Mouse (Mus musculus): ENCODE results near the gene Gm47791. TPM values are rescaled to one million over a fixed set of nuclear protein-coding genes. Genes with fewer than 3 reads are reported as not detected.

Gm47791 gene
- polyA plus RNA-seq (2014; fragmentation: Nextera tagmentation; extraction: Ambion mirVana): not detected in 2 replicates

GRCm38 (mm10) chr1:82771022-82771586 is at the start of gene Gm47791:
Gm47791 (minus strand) TSS chr1:82771243.
- DNase-seq (ENCODE audit: low spot score) (no peak), ATAC-seq (ENCODE audit: insufficient read depth, low FRiP score, low TSS enrichment) (no peak)
- H3K27me3 ChIP-seq (ENCODE audit: control insufficient read depth, insufficient read depth, low read length): no peaks in the 10 kb centered on the region
- WGBS: 91% methylated on average over 15 of the region's 15 CpGs
- no peak within 1 kb of the TSS for H3K4me3 ChIP-seq (ENCODE audit: low read depth, low read length)
- H3K9me3 ChIP-seq (ENCODE audit: control insufficient read depth, low read length): no peaks in the 10 kb centered on the region
- H3K4me2 ChIP-seq (ENCODE audit: low read depth): no peak within 1 kb of the TSS
- no peaks in the 10 kb centered on the region for H3K4me1 ChIP-seq (ENCODE audit: control insufficient read depth, insufficient read depth, low read length)
- no peak within 1 kb of the TSS for H3K27ac ChIP-seq (ENCODE audit: low read depth, low read length)
- no peak within 1 kb of the TSS for H3K9ac ChIP-seq (ENCODE audit: low read length)
- H3K36me3 ChIP-seq (ENCODE audit: control insufficient read depth, insufficient read depth, low read length): no peaks in the 10 kb centered on the region

DNA sequence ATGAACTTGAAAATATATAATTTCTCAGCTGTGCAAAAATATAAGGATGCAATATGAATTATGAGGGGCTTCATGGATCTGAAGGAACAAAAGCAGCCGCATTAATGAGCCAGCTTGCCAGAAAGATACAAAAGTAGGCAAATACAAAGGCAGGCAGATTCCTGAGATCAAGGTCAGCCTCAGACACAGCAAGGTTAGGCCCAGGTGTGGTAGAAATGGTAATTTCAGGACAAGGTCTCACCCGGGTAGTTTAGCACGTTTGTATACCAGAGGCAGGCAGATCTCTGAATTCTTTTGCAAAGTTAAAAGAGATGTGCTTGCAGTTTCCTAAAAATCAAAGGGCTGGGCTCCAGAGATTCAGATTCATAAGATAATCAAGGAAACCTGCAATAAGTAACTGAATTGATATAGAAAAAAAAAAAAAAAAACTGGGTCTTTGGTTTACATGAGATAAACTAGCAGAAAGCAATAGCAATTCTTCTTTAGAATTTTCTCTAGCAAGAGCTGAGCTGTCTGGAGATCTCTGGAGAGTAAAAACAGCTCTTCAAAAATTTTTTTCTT is 49.7 kb upstream of the Gm47791 start:
- DNase-seq (ENCODE audit: low spot score) (no peak), ATAC-seq (ENCODE audit: insufficient read depth, low FRiP score, low TSS enrichment) (no peak)
- H3K9me3 ChIP-seq (ENCODE audit: control insufficient read depth, low read length): no peaks in the 10 kb centered on the region
- 81% methylated on average over 3 of the region's 3 CpGs for WGBS
- H3K36me3 ChIP-seq (ENCODE audit: control insufficient read depth, insufficient read depth, low read length): no peaks in the 10 kb centered on the region
- no peak overlapping the region for H3K27ac ChIP-seq (ENCODE audit: low read depth, low read length)
- no peak overlapping the region for H3K4me2 ChIP-seq (ENCODE audit: low read depth)
- H3K9ac ChIP-seq (ENCODE audit: low read length): no peak overlapping the region
- H3K4me3 ChIP-seq (ENCODE audit: low read depth, low read length): no peak overlapping the region
- no peaks in the 10 kb centered on the region for H3K4me1 ChIP-seq (ENCODE audit: control insufficient read depth, insufficient read depth, low read length)
- no peaks in the 10 kb centered on the region for H3K27me3 ChIP-seq (ENCODE audit: control insufficient read depth, insufficient read depth, low read length)

GRCm38 (mm10) chr1:82820179-82820578 is 49.1 kb upstream of the Gm47791 start:
- Histone ChIP-seq H3K27me3 (ENCODE audit: control insufficient read depth, insufficient read depth, low read length) (no peaks in the 10 kb centered on the region), H3K4me3 (ENCODE audit: low read depth, low read length) (no peak overlapping the region), H3K4me2 (ENCODE audit: low read depth) (no peak overlapping the region), H3K9ac (ENCODE audit: low read length) (no peak overlapping the region), H3K9me3 (ENCODE audit: control insufficient read depth, low read length) (no peaks in the 10 kb centered on the region), H3K36me3 (ENCODE audit: control insufficient read depth, insufficient read depth, low read length) (no peaks in the 10 kb centered on the region), H3K27ac (ENCODE audit: low read depth, low read length) (no peak overlapping the region), H3K4me1 (ENCODE audit: control insufficient read depth, insufficient read depth, low read length) (no peaks in the 10 kb centered on the region)
- DNase-seq (ENCODE audit: low spot score) (no peak), ATAC-seq (ENCODE audit: insufficient read depth, low FRiP score, low TSS enrichment) (no peak)
- 75% methylated on average over 15 of the region's 15 CpGs for WGBS

DNA sequence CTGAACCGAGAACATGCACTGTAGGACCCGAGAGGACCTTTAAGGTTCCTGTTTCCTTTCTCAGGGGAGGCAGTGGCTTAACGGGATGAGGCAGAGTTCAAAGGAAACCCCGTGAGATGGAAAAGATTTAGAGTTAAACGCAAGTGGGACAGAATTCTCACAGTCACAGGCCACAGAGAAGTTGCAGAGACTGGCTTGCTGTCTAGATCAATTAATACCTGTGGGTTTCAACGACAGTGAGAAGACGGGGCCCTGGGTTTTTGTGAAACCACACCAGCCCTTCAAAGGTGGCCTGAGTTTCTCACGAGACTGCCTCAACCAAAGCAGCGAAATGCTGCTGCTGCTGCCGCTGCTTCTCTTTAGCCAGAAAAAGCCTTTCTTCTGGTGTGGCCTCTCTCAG is 48.3 kb upstream of the Gm47791 start:
- Histone ChIP-seq H3K27me3 (ENCODE audit: control insufficient read depth, insufficient read depth, low read length) (no peaks in the 10 kb centered on the region), H3K9ac (ENCODE audit: low read length) (no peak overlapping the region), H3K27ac (ENCODE audit: low read depth, low read length) (no peak overlapping the region), H3K9me3 (ENCODE audit: control insufficient read depth, low read length) (no peaks in the 10 kb centered on the region), H3K4me3 (ENCODE audit: low read depth, low read length) (no peak overlapping the region), H3K36me3 (ENCODE audit: control insufficient read depth, insufficient read depth, low read length) (no peaks in the 10 kb centered on the region), H3K4me1 (ENCODE audit: control insufficient read depth, insufficient read depth, low read length) (no peaks in the 10 kb centered on the region), H3K4me2 (ENCODE audit: low read depth) (no peak overlapping the region)
- DNase-seq (ENCODE audit: low spot score) (no peak), ATAC-seq (ENCODE audit: insufficient read depth, low FRiP score, low TSS enrichment) (no peak)
- 77% methylated on average over 10 of the region's 10 CpGs for WGBS

DNA sequence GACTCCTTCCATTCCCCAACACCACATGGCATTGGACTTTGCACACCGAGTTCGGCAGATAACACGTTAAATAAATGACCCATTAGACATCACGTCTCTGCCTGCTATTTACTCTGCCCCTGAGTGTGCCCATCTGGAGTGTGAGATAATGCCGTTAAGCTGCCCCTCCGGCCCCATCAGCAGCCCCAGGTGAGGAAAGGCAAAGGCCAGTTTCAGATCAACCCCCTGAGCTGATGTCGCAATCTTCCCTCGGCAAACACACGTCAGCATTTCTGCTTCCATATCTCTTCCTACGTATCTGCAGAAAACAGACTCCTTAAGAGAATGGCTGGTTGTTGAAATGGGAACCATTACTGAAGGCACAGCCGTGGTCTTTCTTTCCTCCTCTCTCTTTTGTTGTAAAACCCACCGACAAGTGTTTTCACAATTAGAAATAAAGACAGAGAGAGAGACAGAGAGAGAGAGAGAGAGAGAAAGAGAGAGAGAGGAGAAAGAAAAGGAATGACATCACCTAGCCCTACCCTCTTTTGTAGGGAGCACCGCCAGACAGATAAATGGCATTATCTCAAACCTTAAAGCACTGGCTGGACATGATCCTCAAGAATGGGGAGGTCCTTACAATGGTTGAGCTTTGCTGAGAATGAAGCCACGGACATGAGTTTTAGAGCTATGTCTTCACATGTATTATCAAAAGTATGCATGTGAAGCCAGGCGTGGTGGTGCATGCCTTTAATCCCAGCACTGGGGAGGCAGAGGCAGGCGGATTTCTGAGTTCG is 45.1 kb upstream of the Gm47791 start:
- no peak for DNase-seq (ENCODE audit: low spot score)
- H3K4me3 ChIP-seq (ENCODE audit: low read depth, low read length): no peak overlapping the region
- no peaks in the 10 kb centered on the region for H3K27me3 ChIP-seq (ENCODE audit: control insufficient read depth, insufficient read depth, low read length)
- H3K27ac ChIP-seq (ENCODE audit: low read depth, low read length): no peak overlapping the region
- ATAC-seq (ENCODE audit: insufficient read depth, low FRiP score, low TSS enrichment): no peak
- H3K36me3 ChIP-seq (ENCODE audit: control insufficient read depth, insufficient read depth, low read length): no peaks in the 10 kb centered on the region
- no peak overlapping the region for H3K9ac ChIP-seq (ENCODE audit: low read length)
- H3K9me3 ChIP-seq (ENCODE audit: control insufficient read depth, low read length): no peaks in the 10 kb centered on the region
- 74% methylated on average over 17 of the region's 17 CpGs for WGBS
- H3K4me2 ChIP-seq (ENCODE audit: low read depth): no peak overlapping the region
- no peaks in the 10 kb centered on the region for H3K4me1 ChIP-seq (ENCODE audit: control insufficient read depth, insufficient read depth, low read length)

GRCm38 (mm10) chr1:82811766-82812165 is 40.7 kb upstream of the Gm47791 start:
- DNase-seq (ENCODE audit: low spot score): no peak
- Histone ChIP-seq H3K4me2 (ENCODE audit: low read depth) (no peak overlapping the region), H3K4me3 (ENCODE audit: low read depth, low read length) (no peak overlapping the region), H3K9me3 (ENCODE audit: control insufficient read depth, low read length) (no peaks in the 10 kb centered on the region), H3K9ac (ENCODE audit: low read length) (no peak overlapping the region), H3K27me3 (ENCODE audit: control insufficient read depth, insufficient read depth, low read length) (no peaks in the 10 kb centered on the region), H3K36me3 (ENCODE audit: control insufficient read depth, insufficient read depth, low read length) (no peaks in the 10 kb centered on the region), H3K4me1 (ENCODE audit: control insufficient read depth, insufficient read depth, low read length) (no peaks in the 10 kb centered on the region), H3K27ac (ENCODE audit: low read depth, low read length) (no peak overlapping the region)
- WGBS: 83% methylated on average over 1 of the region's 1 CpGs
- ATAC-seq (ENCODE audit: insufficient read depth, low FRiP score, low TSS enrichment): no peak

DNA sequence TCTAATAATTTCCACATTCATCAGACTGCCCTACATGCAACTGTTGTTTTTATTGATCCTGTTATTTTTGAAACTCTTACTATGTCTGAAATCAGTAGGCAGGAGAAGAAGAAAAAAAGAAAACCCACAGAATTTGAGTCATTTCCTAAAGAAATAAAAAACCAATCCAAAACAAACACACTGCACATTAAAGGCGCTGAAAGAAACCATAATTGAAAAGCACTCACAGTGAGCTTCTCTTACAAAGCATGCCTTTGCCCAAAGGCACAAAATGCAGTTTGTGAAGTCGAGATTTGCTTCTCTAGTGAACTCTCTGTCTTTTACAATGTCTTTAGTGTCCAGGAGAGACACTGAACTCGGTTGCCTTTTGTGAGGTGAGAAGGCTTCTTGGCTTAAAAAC is 37.5 kb upstream of the Gm47791 start:
- H3K4me2 ChIP-seq (ENCODE audit: low read depth): no peak overlapping the region
- 67% methylated on average over 3 of the region's 3 CpGs for WGBS
- H3K4me3 ChIP-seq (ENCODE audit: low read depth, low read length): no peak overlapping the region
- H3K27ac ChIP-seq (ENCODE audit: low read depth, low read length): no peak overlapping the region
- H3K9me3 ChIP-seq (ENCODE audit: control insufficient read depth, low read length): no peaks in the 10 kb centered on the region
- no peaks in the 10 kb centered on the region for H3K4me1 ChIP-seq (ENCODE audit: control insufficient read depth, insufficient read depth, low read length)
- H3K36me3 ChIP-seq (ENCODE audit: control insufficient read depth, insufficient read depth, low read length): no peaks in the 10 kb centered on the region
- DNase-seq (ENCODE audit: low spot score) (no peak), ATAC-seq (ENCODE audit: insufficient read depth, low FRiP score, low TSS enrichment) (no peak)
- H3K27me3 ChIP-seq (ENCODE audit: control insufficient read depth, insufficient read depth, low read length): no peaks in the 10 kb centered on the region
- H3K9ac ChIP-seq (ENCODE audit: low read length): no peak overlapping the region

DNA sequence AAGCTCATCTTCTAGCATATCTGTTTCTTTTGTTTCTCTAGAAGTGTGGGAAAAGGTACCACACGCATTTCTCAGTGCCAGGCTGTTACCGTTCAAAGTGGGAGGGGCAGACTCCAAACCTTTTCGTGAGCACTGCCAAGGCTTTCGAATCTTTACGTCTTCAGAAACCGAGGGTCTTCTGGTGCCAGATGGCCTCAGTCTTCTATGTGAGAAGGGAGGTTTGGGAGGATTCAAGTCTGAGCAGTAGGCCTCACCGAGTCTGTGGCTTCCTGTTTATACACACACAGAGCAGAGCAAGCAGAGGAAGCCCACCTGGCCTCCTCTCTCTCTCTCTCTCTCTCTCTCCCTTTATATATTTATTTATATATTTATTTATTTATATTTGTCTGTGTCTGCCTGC is 36.2 kb upstream of the Gm47791 start:
- H3K27ac ChIP-seq (ENCODE audit: low read depth, low read length): no peak overlapping the region
- H3K4me3 ChIP-seq (ENCODE audit: low read depth, low read length): no peak overlapping the region
- WGBS: 87% methylated on average over 7 of the region's 7 CpGs
- no peaks in the 10 kb centered on the region for H3K27me3 ChIP-seq (ENCODE audit: control insufficient read depth, insufficient read depth, low read length)
- H3K9me3 ChIP-seq (ENCODE audit: control insufficient read depth, low read length): no peaks in the 10 kb centered on the region
- no peak for ATAC-seq (ENCODE audit: insufficient read depth, low FRiP score, low TSS enrichment)
- DNase-seq (ENCODE audit: low spot score): no peak
- no peak overlapping the region for H3K4me2 ChIP-seq (ENCODE audit: low read depth)
- H3K9ac ChIP-seq (ENCODE audit: low read length): no peak overlapping the region
- no peaks in the 10 kb centered on the region for H3K36me3 ChIP-seq (ENCODE audit: control insufficient read depth, insufficient read depth, low read length)
- H3K4me1 ChIP-seq (ENCODE audit: control insufficient read depth, insufficient read depth, low read length): no peaks in the 10 kb centered on the region

- Histone ChIP-seq H3K4me1 (ENCODE audit: control insufficient read depth, insufficient read depth, low read length) (no peaks in the 10 kb centered on the region), H3K4me2 (ENCODE audit: low read depth) (no peak overlapping the region), H3K27me3 (ENCODE audit: control insufficient read depth, insufficient read depth, low read length) (no peaks in the 10 kb centered on the region), H3K9me3 (ENCODE audit: control insufficient read depth, low read length) (no peaks in the 10 kb centered on the region), H3K36me3 (ENCODE audit: control insufficient read depth, insufficient read depth, low read length) (no peaks in the 10 kb centered on the region), H3K4me3 (ENCODE audit: low read depth, low read length) (no peak overlapping the region), H3K9ac (ENCODE audit: low read length) (no peak overlapping the region), H3K27ac (ENCODE audit: low read depth, low read length) (no peak overlapping the region)
- 83% methylated on average over 8 of the region's 8 CpGs for WGBS
- DNase-seq (ENCODE audit: low spot score): no peak
- ATAC-seq (ENCODE audit: insufficient read depth, low FRiP score, low TSS enrichment): no peak
Measured at GRCm38 (mm10) chr1:82806391-82806790, 35.3 kb upstream of the Gm47791 start.
